Mouse (Mus musculus): ENCODE results near the gene Pgr. TPM values are rescaled to one million over a fixed set of nuclear protein-coding genes. Genes with fewer than 3 reads are reported as not detected.

The Pgr gene
- polyA plus RNA-seq, 1 experiment, result 1.1 TPM

- Histone ChIP-seq H3K4me3 (ENCODE audit: control insufficient read depth, insufficient read depth, low read length) (no peak overlapping the region), H3K27ac (ENCODE audit: control insufficient read depth, insufficient read depth, low read length) (no peak overlapping the region), H3K4me1 (replicated peaks; ENCODE audit: control insufficient read depth, insufficient read depth, low read length) (no peaks in the 10 kb centered on the region), H3K36me3 (ENCODE audit: control insufficient read depth, insufficient read depth, low read length) (no peaks in the 10 kb centered on the region), H3K27me3 (ENCODE audit: control insufficient read depth, insufficient read depth, low read length) (no peaks in the 10 kb centered on the region)
- WGBS, result 82% methylated on average over 7 of the region's 7 CpGs
- no peak for DNase-seq
- TF ChIP-seq POLR2A (IDR thresholded peaks at IDR 0.05; ENCODE audit: control insufficient read depth, extremely low read depth, insufficient read depth, low read length, poor library complexity) (no peak), CTCF (IDR thresholded peaks at IDR 0.05; ENCODE audit: borderline replicate concordance, control insufficient read depth, extremely low read depth, insufficient read depth, low read length, poor library complexity) (no peak)
Observed at GRCm38 (mm10) chr9:8970240-8970639, 70.6 kb downstream of the Pgr start.

GRCm38 (mm10) chr9:8971491-8971890 lies 71.9 kb downstream of the Pgr start, which contains the start of gene Gm16485:
Gene Gm16485 (plus strand): TSS chr9:8971791.
- no peak within 1 kb of the TSS for H3K4me3 ChIP-seq (ENCODE audit: control insufficient read depth, insufficient read depth, low read length)
- no peak for DNase-seq
- H3K27me3 ChIP-seq (ENCODE audit: control insufficient read depth, insufficient read depth, low read length), result no peaks in the 10 kb centered on the region
- 77% methylated on average over 2 of the region's 2 CpGs for WGBS
- no peaks in the 10 kb centered on the region for H3K36me3 ChIP-seq (ENCODE audit: control insufficient read depth, insufficient read depth, low read length)
- TF ChIP-seq CTCF (IDR thresholded peaks at IDR 0.05; ENCODE audit: borderline replicate concordance, control insufficient read depth, extremely low read depth, insufficient read depth, low read length, poor library complexity) (no peak), POLR2A (IDR thresholded peaks at IDR 0.05; ENCODE audit: control insufficient read depth, extremely low read depth, insufficient read depth, low read length, poor library complexity) (no peak)
- no peak within 1 kb of the TSS for H3K27ac ChIP-seq (ENCODE audit: control insufficient read depth, insufficient read depth, low read length)
- H3K4me1 ChIP-seq (replicated peaks; ENCODE audit: control insufficient read depth, insufficient read depth, low read length), result no peaks in the 10 kb centered on the region

GRCm38 (mm10) chr9:8977775-8978174 lies 78.1 kb downstream of the Pgr start:
- Histone ChIP-seq H3K27ac (ENCODE audit: control insufficient read depth, insufficient read depth, low read length) (no peak overlapping the region), H3K27me3 (ENCODE audit: control insufficient read depth, insufficient read depth, low read length) (no peaks in the 10 kb centered on the region), H3K4me3 (ENCODE audit: control insufficient read depth, insufficient read depth, low read length) (no peak overlapping the region), H3K36me3 (ENCODE audit: control insufficient read depth, insufficient read depth, low read length) (no peaks in the 10 kb centered on the region), H3K4me1 (replicated peaks; ENCODE audit: control insufficient read depth, insufficient read depth, low read length) (no peaks in the 10 kb centered on the region)
- TF ChIP-seq POLR2A (IDR thresholded peaks at IDR 0.05; ENCODE audit: control insufficient read depth, extremely low read depth, insufficient read depth, low read length, poor library complexity), result no peak
- no peak for TF ChIP-seq CTCF (IDR thresholded peaks at IDR 0.05; ENCODE audit: borderline replicate concordance, control insufficient read depth, extremely low read depth, insufficient read depth, low read length, poor library complexity)
- WGBS, result 82% methylated on average over 2 of the region's 2 CpGs
- no peak for DNase-seq

- no peak for DNase-seq
- Histone ChIP-seq H3K4me3 (ENCODE audit: control insufficient read depth, insufficient read depth, low read length) (no peak overlapping the region), H3K36me3 (ENCODE audit: control insufficient read depth, insufficient read depth, low read length) (no peaks in the 10 kb centered on the region), H3K27ac (ENCODE audit: control insufficient read depth, insufficient read depth, low read length) (no peak overlapping the region), H3K27me3 (ENCODE audit: control insufficient read depth, insufficient read depth, low read length) (no peaks in the 10 kb centered on the region), H3K4me1 (replicated peaks; ENCODE audit: control insufficient read depth, insufficient read depth, low read length) (no peaks in the 10 kb centered on the region)
- no peak for TF ChIP-seq POLR2A (IDR thresholded peaks at IDR 0.05; ENCODE audit: control insufficient read depth, extremely low read depth, insufficient read depth, low read length, poor library complexity)
- no peak for TF ChIP-seq CTCF (IDR thresholded peaks at IDR 0.05; ENCODE audit: borderline replicate concordance, control insufficient read depth, extremely low read depth, insufficient read depth, low read length, poor library complexity)
- 81% methylated on average over 3 of the region's 3 CpGs for WGBS
Observed at GRCm38 (mm10) chr9:8982315-8982714, 82.7 kb downstream of the Pgr start.

DNA sequence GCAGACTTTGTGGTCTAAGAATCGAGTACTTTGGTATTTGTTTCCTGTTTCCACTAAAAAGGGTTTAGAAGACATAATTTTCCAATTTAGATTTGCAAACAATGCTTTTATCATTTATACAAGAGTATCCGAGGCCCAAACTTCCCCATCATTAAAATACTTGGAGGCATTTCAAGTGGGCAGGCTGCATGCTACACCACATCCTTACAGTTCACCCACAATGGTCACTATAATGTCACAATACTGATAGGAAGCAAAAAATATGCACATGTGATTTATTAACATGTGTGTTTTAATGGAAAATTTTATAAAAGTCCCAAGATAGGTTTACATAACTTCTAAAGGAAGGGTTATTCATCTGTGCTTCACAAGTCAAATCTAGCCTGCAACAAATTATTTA lies 96.9 kb downstream of the Pgr start:
- H3K27me3 ChIP-seq (ENCODE audit: control insufficient read depth, insufficient read depth, low read length), result no peaks in the 10 kb centered on the region
- no peak for TF ChIP-seq CTCF (IDR thresholded peaks at IDR 0.05; ENCODE audit: borderline replicate concordance, control insufficient read depth, extremely low read depth, insufficient read depth, low read length, poor library complexity)
- no peak for DNase-seq
- WGBS, result 20% methylated on average over 2 of the region's 2 CpGs
- no peaks in the 10 kb centered on the region for H3K36me3 ChIP-seq (ENCODE audit: control insufficient read depth, insufficient read depth, low read length)
- H3K4me3 ChIP-seq (ENCODE audit: control insufficient read depth, insufficient read depth, low read length), result no peak overlapping the region
- no peaks in the 10 kb centered on the region for H3K4me1 ChIP-seq (replicated peaks; ENCODE audit: control insufficient read depth, insufficient read depth, low read length)
- no peak overlapping the region for H3K27ac ChIP-seq (ENCODE audit: control insufficient read depth, insufficient read depth, low read length)

GRCm38 (mm10) chr9:9001170-9001569 lies 101.5 kb downstream of the Pgr start:
- Histone ChIP-seq H3K36me3 (ENCODE audit: control insufficient read depth, insufficient read depth, low read length) (no peaks in the 10 kb centered on the region), H3K27me3 (ENCODE audit: control insufficient read depth, insufficient read depth, low read length) (no peaks in the 10 kb centered on the region), H3K27ac (ENCODE audit: control insufficient read depth, insufficient read depth, low read length) (no peak overlapping the region), H3K4me1 (replicated peaks; ENCODE audit: control insufficient read depth, insufficient read depth, low read length) (no peaks in the 10 kb centered on the region), H3K4me3 (ENCODE audit: control insufficient read depth, insufficient read depth, low read length) (no peak overlapping the region)
- TF ChIP-seq CTCF (IDR thresholded peaks at IDR 0.05; ENCODE audit: borderline replicate concordance, control insufficient read depth, extremely low read depth, insufficient read depth, low read length, poor library complexity) (no peak), POLR2A (IDR thresholded peaks at IDR 0.05; ENCODE audit: control insufficient read depth, extremely low read depth, insufficient read depth, low read length, poor library complexity) (no peak)
- DNase-seq, result no peak

DNA sequence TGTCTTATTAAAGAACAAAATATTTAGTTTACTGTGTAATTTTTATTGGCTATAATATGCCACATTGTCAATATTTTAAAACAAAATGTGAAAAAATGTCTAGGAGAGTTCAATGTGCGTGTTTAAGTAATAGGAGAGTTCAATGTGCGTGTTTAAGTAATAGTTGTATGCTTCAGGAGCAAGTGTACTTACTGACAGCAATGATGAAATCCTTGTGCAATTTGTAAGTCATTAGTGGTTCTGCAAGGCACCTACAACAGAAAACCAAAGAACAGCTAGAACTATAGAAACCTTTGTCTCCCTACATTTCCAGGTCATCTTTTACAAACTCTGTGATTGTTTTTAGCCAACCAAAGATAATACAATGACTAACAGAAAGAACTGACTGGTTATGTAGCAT lies 115.5 kb downstream of the Pgr start:
- TF ChIP-seq CTCF (IDR thresholded peaks at IDR 0.05; ENCODE audit: borderline replicate concordance, control insufficient read depth, extremely low read depth, insufficient read depth, low read length, poor library complexity) (no peak), POLR2A (IDR thresholded peaks at IDR 0.05; ENCODE audit: control insufficient read depth, extremely low read depth, insufficient read depth, low read length, poor library complexity) (no peak)
- H3K27me3 ChIP-seq (ENCODE audit: control insufficient read depth, insufficient read depth, low read length), result no peaks in the 10 kb centered on the region
- H3K36me3 ChIP-seq (ENCODE audit: control insufficient read depth, insufficient read depth, low read length), result no peaks in the 10 kb centered on the region
- DNase-seq, result no peak
- WGBS, result 95% methylated on average over 2 of the region's 2 CpGs
- H3K4me3 ChIP-seq (ENCODE audit: control insufficient read depth, insufficient read depth, low read length), result no peak overlapping the region
- no peaks in the 10 kb centered on the region for H3K4me1 ChIP-seq (replicated peaks; ENCODE audit: control insufficient read depth, insufficient read depth, low read length)
- no peak overlapping the region for H3K27ac ChIP-seq (ENCODE audit: control insufficient read depth, insufficient read depth, low read length)

Other genes with a start within 250 kb of the Pgr start
- gene Gm16485, start 72.0 kb downstream of the Pgr start, polyA plus RNA-seq (2012; rRNA removed), result 0.08 and 0.16 TPM in 2 replicates

Data from thymus, adult 2 months (tissue).